Mouse (Mus musculus) liver, embryonic 16.5 days (tissue): ENCODE data around the gene C1rl. TPM values are rescaled to one million over a fixed set of nuclear protein-coding genes. Genes with fewer than 3 reads are reported as not detected.
A peak's percentile ranks its signal among the peaks of the same experiment; 100 is the strongest.
"Not testable (repeated sequence)": the region's sequence is repeated elsewhere in the genome, so short reads cannot be mapped to it uniquely, and the experiment has no call there.

Experiments used
- ATAC-seq: fragments of 200-750 bp; cut with Nextera tagmentation; 2 replicates; pipeline ENCODE4 v1.8.0; 2017; ENCODE audit warnings: low read depth, mild to moderate bottlenecking, moderate number of reproducible peaks, moderate library complexity
- H3K27ac ChIP-seq: fragments of 300-500 bp; sonication (generic); 2 replicates; pipeline ENCODE4 v1.5.1; 2014; ENCODE audit warnings: mild to moderate bottlenecking, low read length
- H3K27me3 ChIP-seq: fragments of 300-500 bp; sonication (generic); 2 replicates; pipeline ENCODE4 v1.6.1; 2014; ENCODE audit warnings: low read depth, low read length, mixed read lengths; ENCODE audit not compliant: control insufficient read depth, insufficient read depth
- H3K36me3 ChIP-seq: fragments of 300-500 bp; sonication (generic); 2 replicates; pipeline ENCODE4 v1.6.1; 2014; ENCODE audit warnings: mild to moderate bottlenecking; ENCODE audit not compliant: control insufficient read depth, insufficient read depth
- H3K4me1 ChIP-seq: fragments of 300-500 bp; sonication (generic); 2 replicates; pipeline ENCODE4 v1.6.1; 2014; ENCODE audit warnings: low read depth, low read length, mixed read lengths; ENCODE audit not compliant: control insufficient read depth
- H3K4me2 ChIP-seq: fragments of 300-500 bp; sonication (generic); 2 replicates; pipeline ENCODE4 v1.6.1; 2014; ENCODE audit warnings: low read depth, low read length, mixed read lengths
- H3K4me3 ChIP-seq: fragments of 300-500 bp; sonication (generic); 2 replicates; pipeline ENCODE4 v1.5.1; 2014; ENCODE audit warnings: low read depth, mild to moderate bottlenecking, low read length
- H3K9ac ChIP-seq: fragments of 300-500 bp; sonication (generic); 2 replicates; pipeline ENCODE4 v1.6.1; 2014; ENCODE audit warnings: low read depth, low read length
- H3K9me3 ChIP-seq: fragments of 300-500 bp; sonication (generic); replicated peaks from 2 replicates; pipeline ENCODE4 v1.6.1; 2016; ENCODE audit warnings: low read length; ENCODE audit not compliant: control insufficient read depth
- WGBS: fragments of 180-500 bp; shearing (Covaris S2); extraction: QIAGEN DNeasy Blood & Tissue Kit; methylation state at CpG from one replicate; pipeline ENCODE4 v1.1.7; 2014; ENCODE audit not compliant: insufficient replicate concordance; 5-methylcytosine and 5-hydroxymethylcytosine counted together
- polyA plus RNA-seq: library from polyadenylated mRNA; unstranded; fragments of >200 nt; fragmentation: Nextera tagmentation; extraction: Ambion mirVana; gene quantifications from 2 replicates; pipeline ENCODE4 v1.2.1, GENCODE M21; 2015

The C1rl gene
- polyA plus RNA-seq, 1 experiment from 2014 or later = 15.8 TPM

GRCm38 (mm10) chr6:124465729-124466128, 27.2 kb upstream of the C1rl start:
- Histone ChIP-seq H3K9me3 (no peaks in the 10 kb centered on the region), H3K4me3 (no peak overlapping the region), H3K27me3 (no peaks in the 10 kb centered on the region), H3K4me2 (no peak overlapping the region), H3K9ac (no peak overlapping the region), H3K4me1 (peaks cover 12% of the 10 kb centered on the region; the same call in 1 of the 2 replicates), H3K36me3 (no peaks in the 10 kb centered on the region), H3K27ac (no peak overlapping the region)
- ATAC-seq = no peak
- WGBS = 79% methylated on average over 6 of the region's 6 CpGs

DNA sequence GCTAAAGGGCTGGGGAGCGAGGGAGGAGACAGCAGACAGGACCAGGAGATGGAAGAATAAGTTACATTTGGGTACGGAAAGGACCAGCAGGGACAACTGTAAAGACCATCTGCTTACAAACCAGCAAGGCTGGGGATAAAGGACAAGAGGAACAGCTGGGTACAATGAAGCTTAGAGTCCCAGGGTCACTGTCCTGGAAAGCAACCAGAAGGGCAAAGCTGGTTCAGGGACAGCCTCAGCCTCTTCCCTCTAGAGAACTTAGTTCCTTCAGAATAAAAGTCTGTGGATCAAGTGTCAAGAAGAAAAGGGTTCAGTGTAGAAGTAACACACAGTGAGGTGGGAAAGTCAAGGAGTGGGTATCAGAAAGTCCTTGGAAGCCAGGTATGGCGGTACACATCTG, 21.8 kb upstream of the C1rl start:
- H3K4me1 ChIP-seq = peaks cover 19% of the 10 kb centered on the region
- WGBS = 65% methylated on average over 3 of the region's 3 CpGs

GRCm38 (mm10) chr6:124471783-124472638, 20.9 kb upstream of the C1rl start:
- H3K27me3 ChIP-seq, H3K36me3 ChIP-seq, H3K9ac ChIP-seq, H3K9me3 ChIP-seq: not testable (repeated sequence)
- peak; percentile 82 for ATAC-seq
- Histone ChIP-seq H3K27ac (peak overlapping the region; percentile 62), H3K4me3 (peak overlapping the region; percentile 17), H3K4me1 (peaks cover 20% of the 10 kb centered on the region), H3K4me2 (peak overlapping the region; percentile 49)
- 38% methylated on average over 6 of the region's 6 CpGs for WGBS

More for the DNA sequence above, 21.8 kb upstream of the C1rl start:
- H3K9ac ChIP-seq = no peak overlapping the region
- no peaks in the 10 kb centered on the region for H3K36me3 ChIP-seq
- peak overlapping the region; percentile 35 for H3K27ac ChIP-seq
- ATAC-seq = no peak
- no peaks in the 10 kb centered on the region for H3K27me3 ChIP-seq
- H3K4me3 ChIP-seq = no peak overlapping the region
- no peaks in the 10 kb centered on the region for H3K9me3 ChIP-seq
- no peak overlapping the region for H3K4me2 ChIP-seq

GRCm38 (mm10) chr6:124472801-124473200, 20.1 kb upstream of the C1rl start:
- peak; percentile 35; the same call in 1 of the 2 replicates for ATAC-seq
- peak overlapping the region; percentile 62; the same call in 1 of the 2 replicates for H3K27ac ChIP-seq

GRCm38 (mm10) chr6:124474621-124475020, 18.3 kb upstream of the C1rl start:
- Histone ChIP-seq H3K9ac (no peak overlapping the region), H3K27ac (no peak overlapping the region), H3K4me3 (no peak overlapping the region), H3K36me3 (no peaks in the 10 kb centered on the region), H3K27me3 (no peaks in the 10 kb centered on the region), H3K9me3 (no peaks in the 10 kb centered on the region), H3K4me2 (no peak overlapping the region), H3K4me1 (peaks cover 43% of the 10 kb centered on the region)
- 65% methylated on average over 11 of the region's 11 CpGs for WGBS
- no peak for ATAC-seq

More at GRCm38 (mm10) chr6:124472801-124473200, 20.1 kb upstream of the C1rl start:
- 15% methylated on average over 6 of the region's 6 CpGs for WGBS
- Histone ChIP-seq H3K4me2 (peak overlapping the region; percentile 49), H3K4me3 (peak overlapping the region; percentile 17), H3K9ac (no peak overlapping the region; the same call in 1 of the 2 replicates), H3K36me3 (no peaks in the 10 kb centered on the region), H3K9me3 (no peaks in the 10 kb centered on the region), H3K27me3 (no peaks in the 10 kb centered on the region), H3K4me1 (peaks cover 28% of the 10 kb centered on the region)

GRCm38 (mm10) chr6:124475335-124476075, 17.4 kb upstream of the C1rl start:
- not testable (repeated sequence) for H3K4me2 ChIP-seq, H3K36me3 ChIP-seq, H3K27ac ChIP-seq, ATAC-seq, H3K27me3 ChIP-seq, H3K9ac ChIP-seq, H3K4me3 ChIP-seq, H3K9me3 ChIP-seq
- 72% methylated on average over 8 of the region's 11 CpGs for WGBS
- peaks cover 44% of the 10 kb centered on the region for H3K4me1 ChIP-seq

DNA sequence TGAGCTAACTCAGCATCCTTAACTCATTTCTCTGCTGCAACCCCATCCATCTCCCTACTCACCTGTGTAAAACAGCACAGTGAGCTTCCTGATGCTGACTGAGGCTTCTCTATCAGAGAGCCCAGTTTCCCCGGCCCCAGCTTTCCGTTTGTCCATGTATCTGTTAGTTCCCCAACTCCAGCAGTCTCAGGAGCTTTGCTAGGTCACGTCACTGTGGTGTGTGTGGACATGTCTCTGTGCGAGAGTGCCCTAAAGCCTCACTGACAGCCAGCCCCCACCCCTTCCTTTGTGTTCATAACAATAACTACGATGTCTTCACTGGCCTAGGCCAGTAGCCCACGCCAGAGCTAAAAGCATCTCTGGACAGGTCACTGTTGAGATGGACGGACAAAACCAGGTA, 16.7 kb upstream of the C1rl start:
- no peaks in the 10 kb centered on the region for H3K9me3 ChIP-seq
- WGBS = 67% methylated on average over 7 of the region's 7 CpGs
- no peak overlapping the region for H3K4me2 ChIP-seq
- H3K4me3 ChIP-seq = no peak overlapping the region
- H3K27ac ChIP-seq = no peak overlapping the region
- H3K9ac ChIP-seq = no peak overlapping the region
- no peak for ATAC-seq
- H3K27me3 ChIP-seq = no peaks in the 10 kb centered on the region
- H3K36me3 ChIP-seq = no peaks in the 10 kb centered on the region
- peaks cover 45% of the 10 kb centered on the region for H3K4me1 ChIP-seq

GRCm38 (mm10) chr6:124476796-124477195, 16.1 kb upstream of the C1rl start:
- H3K36me3 ChIP-seq = no peaks in the 10 kb centered on the region
- H3K4me2 ChIP-seq = no peak overlapping the region
- no peak overlapping the region for H3K4me3 ChIP-seq
- no peak overlapping the region for H3K9ac ChIP-seq
- WGBS = 71% methylated on average over 11 of the region's 11 CpGs
- ATAC-seq = no peak
- H3K27me3 ChIP-seq = no peaks in the 10 kb centered on the region
- H3K27ac ChIP-seq = no peak overlapping the region
- peaks cover 42% of the 10 kb centered on the region for H3K4me1 ChIP-seq
- H3K9me3 ChIP-seq = no peaks in the 10 kb centered on the region

- H3K9me3 ChIP-seq = no peaks in the 10 kb centered on the region
- no peaks in the 10 kb centered on the region for H3K27me3 ChIP-seq
- WGBS = 43% methylated on average over 5 of the region's 5 CpGs
- H3K36me3 ChIP-seq = no peaks in the 10 kb centered on the region
- 0 out of 2 replicates have a peak overlapping the region, but pooled peaks have one; percentile 32 for H3K4me2 ChIP-seq
- no peak for ATAC-seq
- no peak overlapping the region for H3K9ac ChIP-seq
- no peak overlapping the region for H3K4me3 ChIP-seq
- H3K4me1 ChIP-seq = peaks cover 41% of the 10 kb centered on the region
- H3K27ac ChIP-seq = peak overlapping the region; percentile 75
Observed at GRCm38 (mm10) chr6:124477221-124477655, 15.7 kb upstream of the C1rl start.
